Mouse (Mus musculus) mouse embryonic stem cell (cell line): ENCODE data around the gene Kpna3.

Experiments used
- in situ Hi-C, 2 experiments: fragments of 300-500 bp; cut with MboI; formaldehyde crosslinking; loops; 1 replicate in 1 of 2; 3 replicates in 1 of 2; pipeline ENCODE4 v1.14.3; 2019 to 2020; ENCODE audit warnings: low sequenced_read_pairs in 2 of 2, low pct_unique_long_range_greater_than_20kb in 1 of 2, mixed read lengths in 1 of 2; ENCODE audit not compliant: unreplicated experiment in 1 of 2

Gene Kpna3

DNA sequence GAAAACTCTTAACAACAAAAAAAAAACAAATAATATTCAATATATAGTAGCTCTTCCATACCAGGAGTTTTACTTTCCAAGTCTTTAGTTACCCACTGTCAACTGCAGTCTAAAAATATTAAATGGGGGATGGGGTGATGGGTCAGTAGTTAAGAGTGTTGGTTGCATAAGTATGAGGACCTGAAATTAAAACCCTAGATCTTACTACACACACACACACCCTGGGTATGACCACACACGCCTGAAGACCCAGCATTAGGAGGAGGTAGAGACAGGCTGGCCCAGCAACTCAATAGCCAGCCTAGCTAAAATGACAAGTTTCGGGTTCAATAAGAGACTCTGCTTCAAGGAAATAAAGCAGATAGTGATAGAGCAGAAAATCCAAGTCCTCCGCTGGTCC lies 32.6 kb downstream of the Kpna3 start:
- in situ Hi-C loops: no loop called here

DNA sequence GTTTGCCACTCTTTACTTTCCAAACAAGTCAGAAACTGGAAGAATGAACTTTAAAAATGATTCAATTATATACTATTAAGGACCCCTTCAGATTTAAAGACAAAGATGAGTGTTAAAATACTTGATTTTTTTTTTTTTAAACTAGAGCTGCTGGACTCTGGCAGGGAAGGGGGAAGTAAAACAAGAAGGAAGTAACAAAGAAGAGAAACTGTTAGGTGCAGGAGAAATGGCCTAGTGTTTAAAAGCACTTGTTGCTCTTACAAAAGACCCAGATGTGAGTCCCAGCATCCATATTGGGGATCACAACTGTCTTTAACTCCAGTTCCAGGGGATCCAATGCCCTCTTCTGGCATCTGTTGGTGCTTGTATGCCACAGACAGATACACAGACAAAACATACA lies 33.9 kb downstream of the Kpna3 start:
- in situ Hi-C loops: no loop called here

GRCm38 (mm10) chr14:61404941-61405340 lies 34.7 kb downstream of the Kpna3 start:
- in situ Hi-C loops: no loop called here

- in situ Hi-C loops: no loop called here
Measured at GRCm38 (mm10) chr14:61394745-61395144, 44.9 kb downstream of the Kpna3 start.

DNA sequence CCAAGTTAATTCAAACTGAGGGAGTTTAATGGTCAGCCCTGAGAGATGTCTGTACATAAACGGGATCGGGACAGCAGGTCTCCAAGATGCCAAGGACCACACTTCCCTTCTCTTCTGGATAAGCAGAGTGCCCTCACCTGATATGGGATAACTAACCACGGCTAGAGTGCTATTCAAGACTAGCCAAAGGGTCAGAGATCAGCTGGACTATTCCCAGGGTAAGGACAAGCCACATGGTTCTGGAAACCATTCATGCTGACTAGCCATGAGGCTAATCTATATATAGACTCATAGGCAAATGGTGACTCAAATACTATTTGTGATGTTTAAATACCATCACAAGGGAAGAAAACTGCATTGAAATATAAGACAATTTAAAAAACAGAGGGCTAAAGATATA lies 49.1 kb downstream of the Kpna3 start:
- in situ Hi-C loops: no loop called here

- in situ Hi-C loops: no loop called here
Measured at GRCm38 (mm10) chr14:61367290-61367689, 72.4 kb downstream of the Kpna3 start.

DNA sequence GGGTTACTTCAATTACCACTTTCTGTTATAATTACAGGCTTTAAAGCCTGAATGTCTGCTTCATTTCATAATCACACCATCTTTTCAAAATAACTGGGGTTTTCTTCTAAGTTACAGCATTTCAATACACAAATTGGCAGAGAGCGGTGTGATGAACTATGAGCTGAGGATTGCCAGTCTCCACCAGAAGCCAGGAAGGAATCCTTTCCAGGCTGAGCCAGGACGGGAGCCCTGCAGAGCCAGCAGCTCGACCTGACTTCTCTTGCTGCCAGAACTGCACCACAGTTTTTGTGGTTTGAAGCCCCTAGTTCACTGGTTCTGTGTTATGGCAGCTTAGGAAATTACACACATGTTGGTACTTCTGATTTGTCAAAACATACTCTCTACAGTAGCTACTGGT lies 75.0 kb downstream of the Kpna3 start:
- in situ Hi-C loops: no loop called here

- in situ Hi-C loops: no loop called here
Measured at GRCm38 (mm10) chr14:61363734-61364133, 75.9 kb downstream of the Kpna3 start.

- in situ Hi-C loops: no loop called here
Measured at GRCm38 (mm10) chr14:61362268-61362667, 77.4 kb downstream of the Kpna3 start.

DNA sequence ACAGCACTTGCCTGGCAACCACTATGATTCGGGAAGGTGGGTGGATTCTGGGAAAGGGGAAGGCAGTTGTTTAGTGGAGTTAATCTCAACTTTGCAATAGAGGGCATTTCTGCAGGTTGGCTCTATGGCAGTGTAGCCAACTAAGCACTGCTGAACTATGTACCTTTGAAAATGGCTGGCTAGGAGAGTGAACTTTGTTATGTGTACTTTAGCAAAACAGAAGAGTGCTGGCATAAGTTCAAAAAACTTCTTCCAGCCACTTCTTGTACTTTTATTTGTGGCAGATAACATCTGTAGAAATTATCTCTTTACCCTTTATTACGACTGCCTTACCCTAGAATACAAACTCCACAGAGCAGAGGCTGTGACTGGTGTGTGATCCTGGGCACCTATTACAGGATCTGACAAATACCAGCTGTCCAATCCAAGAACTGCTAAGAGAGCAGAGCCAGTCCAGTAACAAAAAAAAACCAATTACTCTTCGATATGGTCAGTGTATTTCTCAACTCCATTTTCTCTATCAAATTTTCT lies 78.6 kb downstream of the Kpna3 start:
- in situ Hi-C loops: no loop called here

DNA sequence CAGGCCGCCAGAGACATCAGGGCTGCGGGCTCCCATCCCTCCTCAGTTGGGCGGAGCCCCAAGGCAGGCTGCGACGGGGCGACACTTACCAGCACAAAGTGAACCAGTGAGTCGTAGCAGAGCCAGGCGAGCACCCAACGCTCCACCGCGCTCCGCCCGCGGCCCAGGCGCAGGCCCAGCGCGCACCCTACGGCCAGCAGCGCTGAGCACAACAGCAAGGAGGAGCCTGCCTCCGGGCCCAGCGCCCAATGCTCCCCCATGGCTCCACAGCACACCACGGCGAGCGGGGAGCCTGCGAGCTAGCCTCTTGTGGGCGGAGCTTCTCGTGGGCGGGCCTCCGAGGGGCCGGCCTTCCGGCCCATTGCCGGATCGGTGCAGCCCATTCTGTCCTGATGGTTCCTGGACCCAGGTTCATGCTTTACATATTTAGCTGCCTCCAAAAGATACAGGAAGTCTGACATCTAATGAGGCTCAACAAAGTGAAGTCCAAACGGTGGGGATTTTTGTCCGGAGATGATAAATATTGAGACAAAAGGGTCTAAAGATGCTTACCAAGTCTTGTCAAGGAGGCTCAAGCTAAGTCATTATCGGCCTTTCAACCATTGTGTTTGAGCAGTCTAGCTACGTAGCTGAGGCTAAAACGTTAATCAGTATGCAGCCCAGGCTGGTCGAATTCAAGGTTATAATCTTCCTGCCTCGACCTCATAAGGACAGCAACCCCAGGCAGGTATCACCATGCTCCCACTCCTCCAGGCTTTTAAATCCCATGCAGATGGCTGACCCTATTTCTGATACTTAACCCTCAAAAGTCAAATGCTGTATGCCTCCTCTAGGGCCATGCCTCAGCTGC lies 79.3 kb downstream of the Kpna3 start, which contains the start of gene Ebpl:
Gene Ebpl, minus strand, starts transcription at position 309 of the 850 bp plus-strand sequence.
- in situ Hi-C loops: no loop called here

DNA sequence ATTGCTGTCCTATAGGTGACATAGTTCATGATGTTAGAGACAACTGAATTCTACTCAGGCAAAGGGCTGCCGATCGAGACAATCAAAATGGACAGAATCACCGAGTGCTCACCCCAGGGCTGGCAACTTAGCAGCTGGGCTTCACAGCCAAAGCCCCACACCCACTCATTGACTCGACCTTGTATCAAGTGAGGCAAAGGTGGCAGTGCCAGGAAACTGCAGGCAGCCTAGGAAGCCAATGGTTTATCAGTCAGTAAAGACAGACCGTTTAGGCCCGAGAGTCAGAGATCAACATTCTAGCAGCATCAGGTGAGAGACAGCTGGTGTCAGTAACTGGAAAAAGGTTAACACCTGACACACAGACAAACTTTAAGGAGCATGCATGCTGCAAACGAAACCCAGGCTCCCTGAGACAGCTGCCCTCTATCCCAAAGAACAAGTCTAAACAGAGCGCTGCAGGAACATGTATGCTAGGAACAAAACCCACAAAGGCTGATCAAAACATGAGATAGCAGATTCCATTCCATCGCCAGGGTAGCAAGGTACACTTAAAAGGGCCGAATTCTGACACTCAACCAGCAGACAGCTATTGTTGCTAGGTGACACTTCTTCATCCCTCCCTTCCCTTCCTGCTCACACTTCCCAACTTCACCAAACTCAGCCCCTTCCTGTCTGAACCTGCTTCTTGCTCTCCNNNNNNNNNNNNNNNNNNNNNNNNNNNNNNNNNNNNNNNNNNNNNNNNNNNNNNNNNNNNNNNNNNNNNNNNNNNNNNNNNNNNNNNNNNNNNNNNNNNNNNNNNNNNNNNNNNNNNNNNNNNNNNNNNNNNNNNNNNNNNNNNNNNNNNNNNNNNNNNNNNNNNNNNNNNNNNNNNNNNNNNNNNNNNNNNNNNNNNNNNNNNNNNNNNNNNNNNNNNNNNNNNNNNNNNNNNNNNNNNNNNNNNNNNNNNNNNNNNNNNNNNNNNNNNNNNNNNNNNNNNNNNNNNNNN lies 85.1 kb downstream of the Kpna3 start:
- in situ Hi-C loops: no loop called here

GRCm38 (mm10) chr14:61350808-61351207 lies 88.9 kb downstream of the Kpna3 start:
- in situ Hi-C loops: no loop called here

- in situ Hi-C loops: no loop called here
Measured at GRCm38 (mm10) chr14:61349876-61350275, 89.8 kb downstream of the Kpna3 start.

DNA sequence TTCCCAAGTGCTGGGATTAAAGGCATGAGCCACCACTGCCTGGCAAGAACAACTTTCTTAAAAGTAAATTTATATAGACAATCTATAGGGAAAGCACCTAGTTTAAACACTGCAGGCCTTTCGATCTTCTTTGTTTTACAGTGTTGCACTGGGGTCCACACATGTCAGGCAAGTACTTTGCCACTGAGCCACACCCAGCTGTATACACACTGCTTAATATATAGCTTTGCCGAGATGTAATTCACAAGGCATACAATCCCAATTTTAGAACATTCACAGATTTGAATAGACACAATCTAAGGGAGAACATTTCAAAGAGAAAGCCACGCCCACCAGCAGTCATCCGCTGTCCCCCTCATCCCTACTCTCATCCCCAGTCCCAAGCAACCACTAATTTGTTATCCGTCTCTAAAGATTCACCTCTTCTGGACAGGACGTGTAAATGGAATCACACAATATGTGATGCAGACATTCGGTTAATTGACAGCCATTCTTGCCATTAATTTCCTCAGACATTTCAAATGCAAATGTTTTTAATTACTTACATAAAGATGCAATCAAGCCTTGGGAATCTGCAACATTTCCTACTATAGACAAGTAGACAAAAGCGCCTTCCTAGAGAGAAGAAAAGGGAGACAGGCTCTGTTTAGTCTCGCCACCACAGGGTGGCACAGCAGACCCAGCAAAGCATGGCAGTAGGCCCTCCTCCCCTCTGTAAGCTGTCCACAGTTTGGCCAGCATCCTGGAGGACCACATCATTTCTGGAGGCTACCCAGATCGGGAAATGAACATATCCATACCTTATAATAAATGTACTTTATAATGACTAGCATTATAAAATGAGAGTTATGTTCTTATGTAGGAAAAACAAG lies 92.6 kb downstream of the Kpna3 start:
- in situ Hi-C loops: no loop called here

DNA sequence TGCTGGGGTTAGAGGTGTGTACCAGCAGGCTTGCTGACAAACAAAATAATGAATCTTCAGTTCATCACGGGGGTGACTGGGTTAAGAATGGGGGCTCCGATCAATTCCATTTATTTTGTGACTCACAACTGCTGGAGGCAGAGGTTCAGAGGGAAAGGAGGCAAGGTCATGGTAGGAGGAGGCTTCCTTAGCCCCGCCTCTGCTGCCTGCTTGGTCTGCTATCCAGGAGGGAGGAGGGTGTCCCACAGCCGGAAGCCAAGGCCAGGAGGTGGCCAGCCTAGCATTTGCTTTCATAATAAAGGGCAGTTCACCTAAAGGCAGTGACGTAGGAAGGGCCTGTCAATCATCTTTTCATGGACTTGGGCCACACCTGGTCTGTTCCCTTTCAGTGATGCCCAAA lies 95.1 kb downstream of the Kpna3 start:
- in situ Hi-C loops: no loop called here

DNA sequence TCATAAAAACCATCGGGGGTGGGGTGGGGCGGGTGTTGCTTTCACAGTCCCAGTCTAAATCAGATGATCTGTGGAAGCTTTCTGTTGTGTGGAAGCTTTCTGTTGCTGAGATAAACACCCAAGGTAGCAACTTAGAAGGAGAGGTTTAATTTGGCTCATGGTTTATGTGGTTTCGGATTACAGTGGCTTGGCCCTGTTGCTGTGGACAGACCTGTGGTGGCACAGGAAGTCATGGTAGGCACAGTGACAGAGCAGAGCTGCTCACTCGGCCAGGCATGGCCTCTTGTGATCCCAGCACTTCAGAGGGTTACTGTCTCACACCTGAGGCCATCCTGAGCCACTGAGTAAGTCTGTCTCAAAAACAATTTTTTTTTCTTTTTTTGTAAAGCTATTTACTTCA lies 100.3 kb downstream of the Kpna3 start:
- in situ Hi-C loops: loop anchor here in 1 of 2 experiments (10.0 kb wide), 1 partner anchor 155 kb away; no protein-coding TSS in a partner anchor

- in situ Hi-C loops: loop anchor here in 1 of 2 experiments (10.0 kb wide), 1 partner anchor 164 kb away; no protein-coding TSS in a partner anchor
Measured at GRCm38 (mm10) chr14:61330996-61331561, 108.6 kb downstream of the Kpna3 start.
